Comparison of ENCODE assay signal across 8 mouse cellular contexts in the genomic region with DNA sequence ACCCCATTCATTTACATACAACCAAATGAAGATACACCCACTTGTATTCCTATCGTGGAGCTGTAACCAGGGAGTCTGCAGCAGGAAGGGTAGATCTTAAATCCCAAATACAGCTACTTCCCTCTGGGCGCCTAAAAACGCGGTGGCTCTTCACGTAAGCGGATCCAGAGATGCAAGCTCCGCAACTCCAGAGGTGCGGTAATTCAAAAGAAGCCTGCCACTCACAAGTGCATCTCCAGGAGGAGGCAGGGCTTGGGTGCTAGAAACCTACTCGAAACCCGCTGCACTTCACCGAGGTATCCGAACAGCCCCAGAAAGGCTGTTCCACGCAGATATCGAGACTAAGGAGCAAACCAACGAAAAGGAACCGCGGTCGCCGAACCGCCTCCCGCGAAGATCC. TPM values are rescaled to one million over a fixed set of nuclear protein-coding genes. Genes with fewer than 3 reads are reported as not detected.
DNase-seq lines count a peak whose midpoint lies in the region; ATAC-seq and TF ChIP-seq lines count a peak whose summit lies in the region.

No protein-coding gene starts in this region.

- TF ChIP-seq CTCF in kidney, postnatal 0 days (IDR thresholded peaks at IDR 0.05; ENCODE audit: low read depth), result no peak
- no peak for TF ChIP-seq CTCF in cortical plate, adult 2 months (IDR thresholded peaks at IDR 0.05; ENCODE audit: extremely low read depth, insufficient read depth, low read length)

- H3K27ac ChIP-seq in kidney, postnatal 0 days, result peak overlapping the region; percentile 38
- peak overlapping the region; percentile 5; the same call in 1 of the 2 replicates for H3K27ac ChIP-seq in cortical plate, adult 2 months (ENCODE audit: insufficient read depth, low read length)
- no peak overlapping the region for H3K27ac ChIP-seq in intestine, embryonic 14.5 days (ENCODE audit: low read depth)

- under 1% methylated on average over 22 of the region's 22 CpGs for WGBS in kidney, postnatal 0 days
- under 1% methylated on average over 22 of the region's 22 CpGs for WGBS in intestine, embryonic 14.5 days

- no peaks in the 10 kb centered on the region for H3K27me3 ChIP-seq in kidney, postnatal 0 days (ENCODE audit: insufficient read depth, low read length)
- H3K27me3 ChIP-seq in intestine, embryonic 14.5 days (replicated peaks; ENCODE audit: control insufficient read depth, insufficient read depth, low read length), result no peaks in the 10 kb centered on the region
- no peaks in the 10 kb centered on the region for H3K27me3 ChIP-seq in myocyte (ENCODE audit: control insufficient read depth, insufficient read depth, insufficient read length)

- peak; percentile 22; the same call in 1 of the 2 replicates for ATAC-seq in kidney, postnatal 0 days (replicated peaks; ENCODE audit: low FRiP score, low read depth)
- no peak for ATAC-seq in intestine, embryonic 14.5 days (replicated peaks; ENCODE audit: low FRiP score, low TSS enrichment, low read depth)

- no peaks in the 10 kb centered on the region for H3K36me3 ChIP-seq in kidney, postnatal 0 days (ENCODE audit: insufficient read depth, low read length)
- H3K36me3 ChIP-seq in intestine, embryonic 14.5 days (ENCODE audit: control insufficient read depth, insufficient read depth, low read length), result no peaks in the 10 kb centered on the region
- H3K36me3 ChIP-seq in myocyte (ENCODE audit: control insufficient read depth, insufficient read depth), result no peaks in the 10 kb centered on the region

- no peaks in the 10 kb centered on the region for H3K9me3 ChIP-seq in kidney, postnatal 0 days (replicated peaks; ENCODE audit: low read length)
- H3K9me3 ChIP-seq in intestine, embryonic 14.5 days (ENCODE audit: control insufficient read depth, low read length), result no peaks in the 10 kb centered on the region

- TF ChIP-seq POLR2A in cortical plate, adult 2 months (IDR thresholded peaks at IDR 0.05; ENCODE audit: extremely low read depth, insufficient read depth, low read length), result no peak
- TF ChIP-seq POLR2A in myocyte (IDR thresholded peaks at IDR 0.05; ENCODE audit: insufficient read length, low read depth), result no peak

- H3ac ChIP-seq in myocyte (ENCODE audit: control insufficient read depth, insufficient read length), result peak overlapping the region; percentile 57

- peak; percentile 55 for DNase-seq in kidney, postnatal 0 days (ENCODE audit: low spot score)
- DNase-seq in kidney, postnatal 4 days, result no peak
- DNase-seq in intestine, embryonic 14.5 days (ENCODE audit: low spot score), result no peak
- no peak for DNase-seq in adipocyte (ENCODE audit: low spot score)
- no peak for DNase-seq in right cerebral cortex, postnatal 10 days (ENCODE audit: low spot score in 2 of 2)
- DNase-seq in kidney, postnatal 36 days, result no peak

- peak overlapping the region; percentile 53 for H3K4me3 ChIP-seq in kidney, postnatal 0 days (replicated peaks; ENCODE audit: low read depth, low read length)
- peak overlapping the region; percentile 57 for H3K4me3 ChIP-seq in cortical plate, adult 2 months (ENCODE audit: insufficient read depth, low read length)
- H3K4me3 ChIP-seq in intestine, embryonic 14.5 days (ENCODE audit: low read depth, low read length), result peak overlapping the region; percentile 67
- H3K4me3 ChIP-seq in myocyte, result peak overlapping the region; percentile 37

- no peaks in the 10 kb centered on the region for H3K4me1 ChIP-seq in kidney, postnatal 0 days (replicated peaks; ENCODE audit: insufficient read depth, low read length)
- no peaks in the 10 kb centered on the region for H3K4me1 ChIP-seq in cortical plate, adult 2 months (ENCODE audit: control insufficient read depth, insufficient read depth, low read length)
- H3K4me1 ChIP-seq in intestine, embryonic 14.5 days (replicated peaks; ENCODE audit: control insufficient read depth, insufficient read depth, low read length), result no peaks in the 10 kb centered on the region

- peak overlapping the region; percentile 79 for H3K9ac ChIP-seq in kidney, postnatal 0 days (ENCODE audit: low read depth, low read length)
- peak overlapping the region; percentile 41 for H3K9ac ChIP-seq in intestine, embryonic 14.5 days (ENCODE audit: low read length)

- H3K4me2 ChIP-seq in kidney, postnatal 0 days (ENCODE audit: low read length), result peak overlapping the region; percentile 65
- H3K4me2 ChIP-seq in intestine, embryonic 14.5 days (ENCODE audit: low read length), result peak overlapping the region; percentile 77
- peak overlapping the region; percentile 91 for H3K4me2 ChIP-seq in myocyte (ENCODE audit: low read depth)

- no peaks in the 10 kb centered on the region for H3K79me2 ChIP-seq in myocyte (ENCODE audit: control insufficient read depth, insufficient read depth)

TF ChIP-seq in myocyte, 11 proteins besides CTCF, POLR2A, EP300 and RAD21:
- TF ChIP-seq TCF3 (IDR thresholded peaks at IDR 0.05; ENCODE audit: insufficient read length, low read depth) (no peak), MYOG (IDR thresholded peaks at IDR 0.05; ENCODE audit: control insufficient read depth in 1 of 3, insufficient read depth in 1 of 3, insufficient read length in 2 of 3, low read depth in 2 of 3) (no peak), POLR2AphosphoS2 (IDR thresholded peaks at IDR 0.05; ENCODE audit: insufficient read length, low read depth) (no peak)

RNA-seq across cellular contexts. Expression of gene Napepld, which starts 0.3 kb away (rescaled TPM):
- polyA plus RNA-seq in kidney, postnatal 0 days (2015; fragmentation: Nextera tagmentation; extraction: Ambion mirVana), result 5.4 and 5.6 TPM in 2 replicates
- 9.5 and 10.2 TPM in 2 replicates for polyA plus RNA-seq in cortical plate, adult 2 months (2012; rRNA removed)
- 4.2 and 5.1 TPM in 2 replicates for polyA plus RNA-seq in intestine, embryonic 14.5 days (2014; fragmentation: Nextera tagmentation; extraction: Ambion mirVana)
- 0.66 TPM for polyA plus RNA-seq in myocyte (2012; fragmentation: generic; extraction: Trizol)

RNA-seq across cellular contexts. Expression of gene Pmpcb, which starts 36.0 kb away (rescaled TPM):
- polyA plus RNA-seq in kidney, postnatal 0 days (2015; fragmentation: Nextera tagmentation; extraction: Ambion mirVana), result 101 and 107 TPM in 2 replicates
- polyA plus RNA-seq in cortical plate, adult 2 months (2012; rRNA removed), result 54.9 and 59.1 TPM in 2 replicates
- 78.4 and 84.1 TPM in 2 replicates for polyA plus RNA-seq in intestine, embryonic 14.5 days (2014; fragmentation: Nextera tagmentation; extraction: Ambion mirVana)
- polyA plus RNA-seq in myocyte (2012; fragmentation: generic; extraction: Trizol), result 126 TPM

RNA-seq across cellular contexts. Expression of gene Armc10, which starts 55.3 kb away (rescaled TPM):
- polyA plus RNA-seq in kidney, postnatal 0 days (2015; fragmentation: Nextera tagmentation; extraction: Ambion mirVana), result 43.7 and 44.2 TPM in 2 replicates
- polyA plus RNA-seq in cortical plate, adult 2 months (2012; rRNA removed), result 25.7 and 26.0 TPM in 2 replicates
- 52.3 and 56.8 TPM in 2 replicates for polyA plus RNA-seq in intestine, embryonic 14.5 days (2014; fragmentation: Nextera tagmentation; extraction: Ambion mirVana)
- polyA plus RNA-seq in myocyte (2012; fragmentation: generic; extraction: Trizol), result 10.1 TPM

RNA-seq across cellular contexts. Expression of gene Fbxl13, which starts 55.5 kb away (rescaled TPM):
- 0.32 and 0.46 TPM in 2 replicates for polyA plus RNA-seq in kidney, postnatal 0 days (2015; fragmentation: Nextera tagmentation; extraction: Ambion mirVana)
- 0.28 and 0.48 TPM in 2 replicates for polyA plus RNA-seq in cortical plate, adult 2 months (2012; rRNA removed)
- polyA plus RNA-seq in intestine, embryonic 14.5 days (2014; fragmentation: Nextera tagmentation; extraction: Ambion mirVana), result 0.23 and 0.35 TPM in 2 replicates
- 0.19 TPM for polyA plus RNA-seq in myocyte (2012; fragmentation: generic; extraction: Trizol)
